Mouse (Mus musculus): ENCODE results near the gene Eif4e2. TPM values are rescaled to one million over a fixed set of nuclear protein-coding genes. Genes with fewer than 3 reads are reported as not detected.
A peak's percentile ranks its signal among the peaks of the same experiment; 100 is the strongest.

Eif4e2 gene
- 167 and 170 TPM in 2 replicates for polyA plus RNA-seq (2015; fragmentation: Nextera tagmentation; extraction: Ambion mirVana)

DNA sequence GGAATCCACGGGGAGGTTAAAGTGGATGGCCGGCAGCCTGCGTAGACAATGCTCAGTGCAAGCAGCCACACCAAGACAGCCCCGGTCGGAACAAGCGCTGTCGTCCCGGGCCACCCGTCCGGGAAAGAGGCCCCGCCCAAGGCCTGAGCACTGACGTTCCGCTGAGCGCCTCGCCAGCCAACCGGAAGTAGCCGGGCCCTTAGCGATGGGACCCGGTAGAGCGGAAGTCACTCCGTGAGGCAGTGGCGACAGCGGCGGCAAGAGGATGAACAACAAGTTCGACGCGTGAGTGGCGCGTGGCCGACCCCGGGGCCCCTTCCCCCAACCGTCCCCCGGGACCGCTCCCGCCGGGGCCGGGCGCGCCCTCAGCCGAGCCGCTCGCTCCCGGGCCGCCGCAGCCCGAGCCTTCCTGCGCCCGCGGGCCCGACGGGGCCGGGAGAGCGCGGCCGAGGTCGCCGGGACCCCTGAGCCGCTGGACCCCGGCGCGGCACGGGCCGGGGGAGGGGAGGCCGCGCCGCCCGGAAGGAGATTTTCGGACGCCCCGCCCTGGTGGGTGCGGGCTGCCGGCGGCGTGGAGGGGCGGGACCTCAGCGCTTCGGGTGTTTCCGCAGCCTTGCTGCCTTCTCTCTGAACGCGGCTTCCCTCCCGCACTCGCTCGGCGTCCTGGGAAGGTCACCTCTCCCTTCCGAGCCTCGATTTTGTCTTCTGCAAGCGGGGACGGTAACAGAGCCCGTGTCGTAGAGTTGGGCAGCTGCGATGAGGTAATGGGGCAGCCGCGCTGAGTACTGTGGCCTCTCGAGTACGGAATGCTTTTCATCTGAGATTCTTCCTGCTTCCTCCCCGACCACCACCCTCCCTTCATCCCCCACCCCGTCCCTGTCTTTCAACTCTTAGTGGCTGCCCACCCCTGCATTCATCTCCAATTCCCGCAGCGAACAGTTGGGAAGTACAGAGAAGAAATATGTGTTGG lies at the start of gene Eif4e2:
Eif4e2 (plus strand) TSS at position 180 of the 970 bp plus-strand sequence.
- Histone ChIP-seq H3K9me3 (no peaks in the 10 kb centered on the region), H3K27me3 (no peaks in the 10 kb centered on the region), H3K4me3 (peak within 1 kb of the TSS; percentile 80), H3K9ac (peak within 1 kb of the TSS; percentile 97), H3K36me3 (peaks cover 9% of the 10 kb centered on the region; the same call in 1 of the 2 replicates), H3K4me1 (peaks cover 31% of the 10 kb centered on the region), H3K27ac (peak within 1 kb of the TSS; percentile 99), H3K4me2 (peak within 1 kb of the TSS; percentile 83)
- under 1% methylated on average over 89 of the region's 99 CpGs for WGBS
- ATAC-seq (ENCODE audit: insufficient number of reproducible peaks, insufficient read depth, low FRiP score, low TSS enrichment, low read depth): peak; percentile 90

DNA sequence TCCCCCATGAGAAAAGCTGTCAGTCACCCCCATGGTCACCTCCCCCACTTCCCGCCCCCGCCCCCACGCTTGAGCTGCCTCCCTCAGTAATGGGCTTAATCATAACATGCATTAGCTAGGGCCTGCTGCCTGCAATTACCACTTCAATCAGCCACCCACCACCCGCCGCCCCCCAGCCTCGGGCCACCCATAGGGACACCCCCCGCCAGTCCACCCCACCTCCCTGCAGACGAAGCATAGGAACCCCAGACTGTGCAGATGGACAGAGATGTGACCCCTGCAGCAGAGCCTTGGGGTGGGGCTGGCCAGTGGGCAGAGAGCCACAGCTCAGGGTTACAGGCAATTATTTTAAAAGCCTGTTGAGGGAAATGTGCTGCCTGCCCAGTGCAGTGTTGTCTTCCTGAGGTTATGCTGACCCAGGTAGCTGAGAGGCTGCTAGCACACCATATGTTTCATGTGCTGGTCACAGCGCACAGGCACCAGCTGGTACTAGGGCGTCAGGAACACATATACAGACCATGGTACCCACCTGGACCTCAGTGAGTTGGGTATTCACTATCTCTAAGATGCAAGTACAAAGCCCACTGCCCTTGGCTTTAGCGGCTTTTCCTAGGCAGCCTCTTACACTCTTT lies 49.4 kb upstream of the Eif4e2 start:
- Histone ChIP-seq H3K27me3 (peaks cover 74% of the 10 kb centered on the region), H3K9me3 (no peaks in the 10 kb centered on the region), H3K36me3 (no peaks in the 10 kb centered on the region), H3K4me3 (no peak overlapping the region), H3K27ac (no peak overlapping the region), H3K4me1 (no peaks in the 10 kb centered on the region), H3K9ac (no peak overlapping the region), H3K4me2 (no peak overlapping the region)
- ATAC-seq (ENCODE audit: insufficient number of reproducible peaks, insufficient read depth, low FRiP score, low TSS enrichment, low read depth): no peak
- 22% methylated on average over 11 of the region's 11 CpGs for WGBS

DNA sequence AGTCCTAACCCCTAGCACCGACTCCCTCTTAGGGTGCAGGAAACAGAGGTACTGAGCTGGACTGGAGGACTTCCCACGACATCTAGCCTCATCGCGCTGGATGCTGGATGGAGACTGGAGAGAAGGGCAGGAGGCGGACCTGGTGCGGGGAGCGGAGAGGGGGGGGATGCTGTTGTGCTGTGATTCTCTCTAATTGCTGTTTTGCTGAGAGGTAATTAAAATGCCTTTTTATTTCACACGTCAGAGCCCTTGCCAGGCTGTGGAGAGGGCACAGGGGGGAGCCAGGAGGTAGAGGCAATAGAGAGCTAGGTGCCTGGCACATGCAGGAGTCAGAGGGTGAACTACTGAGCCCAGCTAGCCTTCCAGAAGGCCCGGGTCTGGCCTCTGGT lies 48.9 kb upstream of the Eif4e2 start:
- H3K4me3 ChIP-seq: no peak overlapping the region
- WGBS: 48% methylated on average over 9 of the region's 9 CpGs
- no peak overlapping the region for H3K4me2 ChIP-seq
- no peak for ATAC-seq (ENCODE audit: insufficient number of reproducible peaks, insufficient read depth, low FRiP score, low TSS enrichment, low read depth)
- H3K9me3 ChIP-seq: no peaks in the 10 kb centered on the region
- H3K9ac ChIP-seq: no peak overlapping the region
- H3K27ac ChIP-seq: no peak overlapping the region
- H3K27me3 ChIP-seq: peaks cover 76% of the 10 kb centered on the region
- no peaks in the 10 kb centered on the region for H3K36me3 ChIP-seq
- no peaks in the 10 kb centered on the region for H3K4me1 ChIP-seq

DNA sequence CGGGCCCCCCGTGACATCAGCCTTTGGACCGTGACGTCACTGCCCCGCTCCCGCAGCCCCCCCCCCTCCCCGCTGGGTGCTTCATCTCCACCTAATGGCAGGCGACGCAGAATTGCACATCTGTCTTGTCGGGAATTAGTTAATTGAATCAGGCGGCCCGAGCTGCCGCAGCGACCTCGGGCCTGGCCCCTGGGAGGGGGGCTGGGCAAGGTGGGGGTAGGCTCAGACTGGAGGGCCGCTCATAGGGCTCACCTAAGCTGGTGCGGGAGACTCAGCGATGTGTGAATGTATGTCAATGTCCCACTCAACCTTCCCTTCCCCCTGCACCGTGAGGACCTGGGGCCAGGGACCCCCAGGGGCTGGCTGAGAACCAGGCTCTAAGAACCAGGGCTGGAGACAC lies 43.3 kb upstream of the Eif4e2 start:
- 8% methylated on average over 19 of the region's 19 CpGs for WGBS
- no peak overlapping the region for H3K4me3 ChIP-seq

DNA sequence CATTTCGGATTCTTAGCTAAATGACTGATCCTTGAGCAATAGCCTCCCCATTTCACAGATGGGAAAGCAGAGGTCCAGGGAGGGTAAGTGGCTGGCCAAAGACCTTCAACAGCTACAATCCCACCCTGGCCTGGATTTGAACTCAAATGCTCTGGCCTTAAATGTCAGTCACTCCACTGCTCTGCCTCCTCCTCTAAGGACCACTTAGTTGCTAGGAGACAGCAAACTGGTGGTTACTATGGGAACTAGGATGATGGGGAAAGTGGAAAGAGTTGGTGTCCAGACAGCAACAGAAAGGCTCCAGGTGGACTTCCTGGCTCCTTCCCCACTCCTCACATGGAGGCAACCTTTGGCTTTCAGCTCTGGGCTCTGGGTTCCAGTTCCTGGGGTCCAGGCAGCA lies 42.4 kb upstream of the Eif4e2 start:
- no peak for ATAC-seq (ENCODE audit: insufficient number of reproducible peaks, insufficient read depth, low FRiP score, low TSS enrichment, low read depth)

More for the DNA sequence above, 43.3 kb upstream of the Eif4e2 start:
- Histone ChIP-seq H3K9me3 (no peaks in the 10 kb centered on the region), H3K4me1 (peaks cover 16% of the 10 kb centered on the region), H3K36me3 (no peaks in the 10 kb centered on the region), H3K9ac (no peak overlapping the region), H3K4me2 (peak overlapping the region; percentile 41), H3K27ac (no peak overlapping the region), H3K27me3 (peaks cover 85% of the 10 kb centered on the region)
- ATAC-seq (ENCODE audit: insufficient number of reproducible peaks, insufficient read depth, low FRiP score, low TSS enrichment, low read depth): no peak

DNA sequence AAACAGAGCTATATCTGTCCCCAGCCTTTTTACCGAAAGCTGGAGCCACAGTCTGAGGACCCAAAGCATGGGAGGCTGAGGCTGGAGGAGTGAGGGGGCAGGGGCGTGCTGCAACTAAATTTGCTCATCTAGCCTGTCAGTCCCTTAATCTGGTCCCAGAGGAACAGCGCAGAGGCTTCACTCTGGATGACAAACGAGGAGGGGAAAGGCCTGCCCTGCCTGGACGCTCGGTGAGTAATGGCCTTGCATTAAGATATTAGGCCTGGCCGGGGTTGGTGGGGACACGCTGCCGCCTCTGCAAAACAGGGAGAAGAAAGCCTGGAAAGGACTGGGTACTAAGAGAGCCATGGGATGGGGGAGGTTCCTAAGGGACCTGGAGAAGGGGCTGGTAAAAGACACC lies 41.4 kb upstream of the Eif4e2 start:
- Histone ChIP-seq H3K27ac (no peak overlapping the region), H3K9ac (no peak overlapping the region), H3K4me2 (no peak overlapping the region), H3K36me3 (no peaks in the 10 kb centered on the region), H3K4me1 (peaks cover 26% of the 10 kb centered on the region), H3K9me3 (no peaks in the 10 kb centered on the region), H3K4me3 (no peak overlapping the region), H3K27me3 (peaks cover 69% of the 10 kb centered on the region)
- ATAC-seq (ENCODE audit: insufficient number of reproducible peaks, insufficient read depth, low FRiP score, low TSS enrichment, low read depth): no peak
- WGBS: 55% methylated on average over 9 of the region's 9 CpGs

More for the DNA sequence above, 42.4 kb upstream of the Eif4e2 start:
- 94% methylated on average over 1 of the region's 1 CpGs for WGBS
- Histone ChIP-seq H3K4me2 (no peak overlapping the region), H3K9me3 (no peaks in the 10 kb centered on the region), H3K4me3 (no peak overlapping the region), H3K27ac (no peak overlapping the region), H3K36me3 (no peaks in the 10 kb centered on the region), H3K27me3 (peaks cover 77% of the 10 kb centered on the region), H3K4me1 (peaks cover 25% of the 10 kb centered on the region), H3K9ac (no peak overlapping the region)

DNA sequence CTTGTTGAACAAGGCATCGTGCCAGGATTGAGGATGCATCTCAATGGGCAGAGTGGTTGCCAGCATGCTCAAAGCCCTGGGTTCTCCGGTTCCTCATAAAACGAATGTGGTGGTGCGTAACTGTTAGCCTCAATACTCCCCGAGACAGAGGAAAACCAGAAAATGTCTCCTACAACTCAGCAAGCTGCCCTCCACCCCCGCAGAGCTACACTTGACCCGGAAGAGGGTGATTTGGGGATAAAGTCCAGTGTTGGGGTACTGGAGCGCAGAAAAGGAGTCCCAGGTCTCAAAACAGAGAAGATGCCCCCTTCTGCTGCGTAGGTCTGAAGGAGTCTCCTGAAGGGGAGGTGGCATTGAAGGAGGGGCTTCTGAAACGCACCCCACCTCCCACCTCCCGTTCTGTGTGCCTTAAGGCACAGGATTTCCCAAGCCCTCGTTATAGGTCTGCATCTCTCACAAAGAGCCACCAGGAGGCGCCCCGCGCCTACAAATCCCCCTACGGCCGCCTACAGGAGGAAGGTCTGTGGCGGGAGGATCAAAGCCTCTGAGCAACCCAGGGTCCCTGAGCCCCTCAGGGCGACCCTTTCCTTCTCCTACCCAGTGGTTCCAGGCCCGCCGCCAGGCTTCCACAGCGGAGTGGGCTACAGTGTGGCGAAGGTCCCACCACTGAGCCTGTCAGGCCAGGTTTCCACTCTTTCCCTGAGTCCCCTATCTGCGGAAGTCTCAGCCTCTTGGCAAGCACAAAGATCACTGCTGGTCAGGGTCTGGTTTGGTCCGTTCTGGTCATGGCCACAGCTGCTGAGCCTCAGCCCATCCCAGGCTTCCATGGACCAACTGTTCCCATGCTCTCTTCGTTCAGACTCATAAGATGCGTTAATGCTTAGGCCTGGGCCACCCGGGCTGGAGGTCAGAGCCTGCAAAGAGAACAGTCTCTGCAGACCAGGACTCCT lies 39.4 kb upstream of the Eif4e2 start:
- Histone ChIP-seq H3K27ac (no peak overlapping the region), H3K9ac (no peak overlapping the region), H3K9me3 (no peaks in the 10 kb centered on the region), H3K4me2 (peak overlapping the region; percentile 37; the same call in 1 of the 2 replicates), H3K27me3 (peaks cover 53% of the 10 kb centered on the region), H3K36me3 (no peaks in the 10 kb centered on the region), H3K4me1 (peaks cover 26% of the 10 kb centered on the region), H3K4me3 (no peak overlapping the region)
- no peak for ATAC-seq (ENCODE audit: insufficient number of reproducible peaks, insufficient read depth, low FRiP score, low TSS enrichment, low read depth)
- WGBS: 24% methylated on average over 28 of the region's 28 CpGs

DNA sequence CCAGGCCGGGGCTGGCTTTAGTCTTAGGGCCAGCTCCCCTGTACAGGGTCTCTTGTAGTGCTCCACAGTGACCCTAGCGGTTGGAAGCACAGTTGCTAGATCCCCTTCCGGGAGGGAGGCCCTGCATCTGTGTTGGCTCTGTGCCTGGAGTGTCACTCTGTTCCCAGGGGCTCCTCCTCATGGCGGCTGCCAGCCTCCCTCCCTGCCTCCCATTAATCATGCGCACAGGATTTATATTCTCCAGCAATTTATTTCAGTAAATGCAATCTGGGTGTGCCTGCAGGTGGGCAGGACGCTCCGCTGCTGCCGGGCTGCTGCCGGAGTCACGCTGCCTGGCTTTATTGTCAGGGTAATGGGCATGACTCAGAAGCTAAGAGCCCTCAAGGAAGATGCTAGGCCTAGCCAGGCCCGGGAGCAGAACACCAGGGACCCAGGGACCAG lies 37.8 kb upstream of the Eif4e2 start:
- no peak overlapping the region for H3K27ac ChIP-seq
- peaks cover 18% of the 10 kb centered on the region for H3K4me1 ChIP-seq
- no peak overlapping the region for H3K9ac ChIP-seq
- peak overlapping the region; percentile 26 for H3K4me2 ChIP-seq
- peaks cover 42% of the 10 kb centered on the region for H3K27me3 ChIP-seq
- no peak overlapping the region for H3K4me3 ChIP-seq
- ATAC-seq (ENCODE audit: insufficient number of reproducible peaks, insufficient read depth, low FRiP score, low TSS enrichment, low read depth): peak; percentile 76
- no peaks in the 10 kb centered on the region for H3K9me3 ChIP-seq
- 8% methylated on average over 11 of the region's 11 CpGs for WGBS
- H3K36me3 ChIP-seq: no peaks in the 10 kb centered on the region

DNA sequence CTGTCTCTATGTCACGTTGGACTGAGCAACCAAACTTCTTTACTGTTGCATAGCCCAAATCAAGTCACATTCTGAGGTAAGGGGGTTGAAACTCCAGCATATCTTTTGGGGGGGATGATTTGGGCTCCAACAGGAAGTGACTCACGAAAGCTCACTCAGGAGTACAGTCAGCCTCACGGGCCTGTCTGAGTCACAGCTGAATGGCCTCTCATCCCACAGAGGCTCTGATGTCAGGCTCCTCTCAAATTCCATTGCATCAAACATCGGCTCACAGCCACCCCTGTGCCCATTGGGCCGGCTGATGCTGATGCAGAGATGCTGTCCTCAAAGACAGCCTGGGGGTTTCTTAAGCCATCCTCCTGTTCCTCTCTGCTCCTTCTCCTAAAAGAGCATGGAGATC lies 32.8 kb upstream of the Eif4e2 start:
- ATAC-seq (ENCODE audit: insufficient number of reproducible peaks, insufficient read depth, low FRiP score, low TSS enrichment, low read depth): no peak
- WGBS: 39% methylated on average over 5 of the region's 5 CpGs
- no peaks in the 10 kb centered on the region for H3K36me3 ChIP-seq
- H3K27ac ChIP-seq: no peak overlapping the region
- H3K27me3 ChIP-seq: peaks cover 50% of the 10 kb centered on the region
- H3K4me2 ChIP-seq: no peak overlapping the region
- no peak overlapping the region for H3K4me3 ChIP-seq
- H3K4me1 ChIP-seq: peaks cover 11% of the 10 kb centered on the region
- no peaks in the 10 kb centered on the region for H3K9me3 ChIP-seq
- no peak overlapping the region for H3K9ac ChIP-seq

DNA sequence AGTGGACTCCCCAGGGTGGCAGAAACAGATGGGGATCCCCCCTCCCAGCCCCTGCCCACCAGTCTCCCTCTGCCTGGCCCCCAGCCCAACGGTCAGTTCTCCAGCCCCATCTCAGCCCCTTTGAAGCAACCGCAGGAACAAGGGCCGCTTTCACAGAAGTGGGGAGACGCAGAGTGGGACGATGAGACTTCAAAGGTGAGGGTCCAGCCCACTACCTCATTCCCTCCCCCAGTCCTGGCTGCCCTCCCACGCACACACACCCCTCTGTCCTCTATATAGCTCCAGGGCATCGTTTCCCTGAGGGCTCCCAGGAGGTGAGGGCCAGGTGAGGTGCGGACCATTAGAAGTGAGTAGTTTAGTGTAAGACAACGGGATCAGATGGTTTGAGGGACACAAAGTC lies 30.7 kb upstream of the Eif4e2 start, which contains the start of gene Prss56:
Prss56 (plus strand) TSS at position 301 of the 400 bp plus-strand sequence.
- Histone ChIP-seq H3K4me3 (no peak within 1 kb of the TSS), H3K36me3 (no peaks in the 10 kb centered on the region), H3K9ac (no peak within 1 kb of the TSS), H3K9me3 (no peaks in the 10 kb centered on the region), H3K27ac (no peak within 1 kb of the TSS), H3K27me3 (peaks cover 69% of the 10 kb centered on the region), H3K4me1 (peaks cover 12% of the 10 kb centered on the region), H3K4me2 (no peak within 1 kb of the TSS)
- no peak for ATAC-seq (ENCODE audit: insufficient number of reproducible peaks, insufficient read depth, low FRiP score, low TSS enrichment, low read depth)
- WGBS: 54% methylated on average over 9 of the region's 9 CpGs
